Mouse (Mus musculus) heart, adult 2 months (tissue): ENCODE results near the gene Xrra1.

Experiments
- CTCF ChIP-seq: fragments of 200-600 bp; IDR thresholded peaks from 2 replicates; pipeline ENCODE4 v1.8.1; 2022; ENCODE audit warnings: antibody characterized with exemption, mild to moderate bottlenecking, moderate library complexity
- EP300 ChIP-seq: fragments of 200-500 bp; IDR thresholded peaks from 2 replicates; pipeline ENCODE4 v1.6.1; 2011; ENCODE audit warnings: low read depth, low read length, control low read depth; ENCODE audit not compliant: insufficient read depth
- POLR2A ChIP-seq: fragments of 200-500 bp; IDR thresholded peaks from 2 replicates; pipeline ENCODE4 v1.6.1; 2011; ENCODE audit warnings: mild to moderate bottlenecking, low read depth, low read length, control low read depth; ENCODE audit not compliant: insufficient read depth

DNA sequence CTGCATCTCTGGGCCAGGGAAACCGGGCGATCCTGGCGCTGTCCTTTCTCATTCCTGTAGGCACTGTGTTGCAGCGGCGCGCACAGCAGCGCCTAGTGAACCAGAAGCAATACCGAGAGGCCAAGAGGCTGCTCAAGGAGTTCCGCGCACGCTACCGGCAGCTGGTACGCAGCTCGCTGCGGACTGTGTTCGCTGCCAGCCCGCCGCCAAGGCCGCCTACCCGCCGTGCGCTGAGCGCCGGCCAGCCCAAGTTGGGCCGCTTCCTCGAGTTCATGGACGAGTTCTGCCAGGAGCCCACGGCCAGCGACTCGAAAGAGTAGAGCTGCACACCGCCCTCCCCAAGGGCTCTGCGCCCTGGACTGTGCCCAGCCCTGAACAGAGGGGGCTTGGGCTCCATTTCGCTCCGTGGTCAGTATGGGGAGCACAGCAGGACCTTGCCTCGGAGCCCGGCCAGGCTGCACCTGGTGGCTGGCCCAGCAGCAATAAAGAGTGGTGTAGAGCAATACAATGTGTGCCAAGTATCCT is 58.5 kb downstream of the Xrra1 start:
- TF ChIP-seq CTCF (no peak), POLR2A (no peak), EP300 (no peak)
